Mouse (Mus musculus): ENCODE data around the gene Calml4.

The Calml4 gene

GRCm38 (mm10) chr9:62901736-62902135 lies 43.9 kb downstream of the Calml4 start:
- no peak for DNase-seq (ENCODE audit: low read depth, low spot score)

GRCm38 (mm10) chr9:62903841-62904240 lies 46.0 kb downstream of the Calml4 start:
- DNase-seq (ENCODE audit: low read depth, low spot score) = no peak

- no peak for DNase-seq (ENCODE audit: low read depth, low spot score)
Measured at GRCm38 (mm10) chr9:62905039-62905438, 47.2 kb downstream of the Calml4 start.

- DNase-seq (ENCODE audit: low read depth, low spot score) = no peak
Measured at GRCm38 (mm10) chr9:62913390-62914069, 55.6 kb downstream of the Calml4 start.

GRCm38 (mm10) chr9:62917059-62917458 lies 59.2 kb downstream of the Calml4 start:
- DNase-seq (ENCODE audit: low read depth, low spot score) = no peak

- peak; percentile 56 for DNase-seq (ENCODE audit: low read depth, low spot score)
Measured at GRCm38 (mm10) chr9:62920877-62921276, 63.0 kb downstream of the Calml4 start.

GRCm38 (mm10) chr9:62924886-62925610 lies 67.2 kb downstream of the Calml4 start:
- no peak for DNase-seq (ENCODE audit: low read depth, low spot score)

Measured in A20 (cell line).